Mouse (Mus musculus): ENCODE data around the gene Ptpn4. TPM values are rescaled to one million over a fixed set of nuclear protein-coding genes. Genes with fewer than 3 reads are reported as not detected.

The Ptpn4 gene
- polyA plus RNA-seq, 1 experiment from 2014 or later = 4.1 TPM

GRCm38 (mm10) chr1:119836479-119837015 lies 866 bp downstream of the Ptpn4 start:
- under 1% methylated on average over 31 of the region's 31 CpGs for WGBS
- H3K36me3 ChIP-seq (ENCODE audit: control insufficient read depth, insufficient read depth, low read length) = no peaks in the 10 kb centered on the region
- H3K4me1 ChIP-seq (ENCODE audit: control insufficient read depth, insufficient read depth, low read length) = peaks cover 5% of the 10 kb centered on the region; the same call in 1 of the 2 replicates
- peak; percentile 68 for DNase-seq (ENCODE audit: low spot score)
- H3K27me3 ChIP-seq (ENCODE audit: control insufficient read depth, insufficient read depth, low read length) = no peaks in the 10 kb centered on the region
- H3K9me3 ChIP-seq (ENCODE audit: control insufficient read depth, low read length) = no peaks in the 10 kb centered on the region
- peak overlapping the region; percentile 59 for H3K4me2 ChIP-seq (ENCODE audit: low read depth, severe bottlenecking)
- H3K4me3 ChIP-seq (ENCODE audit: low read depth, low read length) = peak overlapping the region; percentile 80
- peak overlapping the region; percentile 90 for H3K9ac ChIP-seq (ENCODE audit: low read length)
- H3K27ac ChIP-seq (replicated peaks; ENCODE audit: low read depth, low read length) = peak overlapping the region; percentile 84
- 0 out of 2 replicates have a peak, but pooled peaks have one; percentile 2 for ATAC-seq (ENCODE audit: insufficient number of reproducible peaks, low FRiP score, low TSS enrichment, low read depth)

GRCm38 (mm10) chr1:119835726-119836478 lies 1.5 kb downstream of the Ptpn4 start:
- no peak for ATAC-seq (ENCODE audit: insufficient number of reproducible peaks, low FRiP score, low TSS enrichment, low read depth)
- no peaks in the 10 kb centered on the region for H3K9me3 ChIP-seq (ENCODE audit: control insufficient read depth, low read length)
- H3K4me1 ChIP-seq (ENCODE audit: control insufficient read depth, insufficient read depth, low read length) = peaks cover 5% of the 10 kb centered on the region; the same call in 1 of the 2 replicates
- H3K27ac ChIP-seq (replicated peaks; ENCODE audit: low read depth, low read length) = no peak overlapping the region
- no peaks in the 10 kb centered on the region for H3K36me3 ChIP-seq (ENCODE audit: control insufficient read depth, insufficient read depth, low read length)
- no peaks in the 10 kb centered on the region for H3K27me3 ChIP-seq (ENCODE audit: control insufficient read depth, insufficient read depth, low read length)
- DNase-seq (ENCODE audit: low spot score) = no peak
- H3K4me2 ChIP-seq (ENCODE audit: low read depth, severe bottlenecking) = peak overlapping the region; percentile 59
- WGBS = 25% methylated on average over 9 of the region's 9 CpGs
- H3K9ac ChIP-seq (ENCODE audit: low read length) = peak overlapping the region; percentile 90
- peak overlapping the region; percentile 80 for H3K4me3 ChIP-seq (ENCODE audit: low read depth, low read length)

- Histone ChIP-seq H3K9me3 (ENCODE audit: control insufficient read depth, low read length) (no peaks in the 10 kb centered on the region), H3K4me3 (ENCODE audit: low read depth, low read length) (no peak overlapping the region), H3K9ac (ENCODE audit: low read length) (no peak overlapping the region), H3K4me2 (ENCODE audit: low read depth, severe bottlenecking) (no peak overlapping the region), H3K27me3 (ENCODE audit: control insufficient read depth, insufficient read depth, low read length) (no peaks in the 10 kb centered on the region), H3K36me3 (ENCODE audit: control insufficient read depth, insufficient read depth, low read length) (no peaks in the 10 kb centered on the region), H3K27ac (replicated peaks; ENCODE audit: low read depth, low read length) (no peak overlapping the region), H3K4me1 (ENCODE audit: control insufficient read depth, insufficient read depth, low read length) (no peaks in the 10 kb centered on the region)
- 90% methylated on average over 1 of the region's 1 CpGs for WGBS
- DNase-seq (ENCODE audit: low spot score) (no peak), ATAC-seq (ENCODE audit: insufficient number of reproducible peaks, low FRiP score, low TSS enrichment, low read depth) (no peak)
These were observed 9.3 kb downstream of the Ptpn4 start for GRCm38 (mm10) chr1:119828160-119828559.

- no peak overlapping the region for H3K9ac ChIP-seq (ENCODE audit: low read length)
- no peak overlapping the region for H3K27ac ChIP-seq (replicated peaks; ENCODE audit: low read depth, low read length)
- H3K4me2 ChIP-seq (ENCODE audit: low read depth, severe bottlenecking) = no peak overlapping the region
- no peaks in the 10 kb centered on the region for H3K4me1 ChIP-seq (ENCODE audit: control insufficient read depth, insufficient read depth, low read length)
- H3K36me3 ChIP-seq (ENCODE audit: control insufficient read depth, insufficient read depth, low read length) = no peaks in the 10 kb centered on the region
- no peak overlapping the region for H3K4me3 ChIP-seq (ENCODE audit: low read depth, low read length)
- H3K27me3 ChIP-seq (ENCODE audit: control insufficient read depth, insufficient read depth, low read length) = no peaks in the 10 kb centered on the region
- no peak for ATAC-seq (ENCODE audit: insufficient number of reproducible peaks, low FRiP score, low TSS enrichment, low read depth)
- H3K9me3 ChIP-seq (ENCODE audit: control insufficient read depth, low read length) = no peaks in the 10 kb centered on the region
- no peak for DNase-seq (ENCODE audit: low spot score)
- WGBS = 80% methylated on average over 1 of the region's 1 CpGs
These were observed 18.7 kb downstream of the Ptpn4 start for GRCm38 (mm10) chr1:119818704-119819103.

GRCm38 (mm10) chr1:119807707-119808106 lies 29.7 kb downstream of the Ptpn4 start:
- H3K27ac ChIP-seq (replicated peaks; ENCODE audit: low read depth, low read length) = no peak overlapping the region
- H3K36me3 ChIP-seq (ENCODE audit: control insufficient read depth, insufficient read depth, low read length) = no peaks in the 10 kb centered on the region
- H3K4me3 ChIP-seq (ENCODE audit: low read depth, low read length) = no peak overlapping the region
- no peak overlapping the region for H3K4me2 ChIP-seq (ENCODE audit: low read depth, severe bottlenecking)
- H3K4me1 ChIP-seq (ENCODE audit: control insufficient read depth, insufficient read depth, low read length) = no peaks in the 10 kb centered on the region
- no peak overlapping the region for H3K9ac ChIP-seq (ENCODE audit: low read length)
- DNase-seq (ENCODE audit: low spot score) = no peak
- no peaks in the 10 kb centered on the region for H3K9me3 ChIP-seq (ENCODE audit: control insufficient read depth, low read length)
- no peak for ATAC-seq (ENCODE audit: insufficient number of reproducible peaks, low FRiP score, low TSS enrichment, low read depth)
- H3K27me3 ChIP-seq (ENCODE audit: control insufficient read depth, insufficient read depth, low read length) = no peaks in the 10 kb centered on the region
- WGBS = 91% methylated on average over 1 of the region's 1 CpGs

- DNase-seq (ENCODE audit: low spot score) (no peak), ATAC-seq (ENCODE audit: insufficient number of reproducible peaks, low FRiP score, low TSS enrichment, low read depth) (no peak)
- WGBS = 96% methylated on average over 2 of the region's 2 CpGs
- Histone ChIP-seq H3K4me3 (ENCODE audit: low read depth, low read length) (no peak overlapping the region), H3K36me3 (ENCODE audit: control insufficient read depth, insufficient read depth, low read length) (no peaks in the 10 kb centered on the region), H3K27me3 (ENCODE audit: control insufficient read depth, insufficient read depth, low read length) (no peaks in the 10 kb centered on the region), H3K9me3 (ENCODE audit: control insufficient read depth, low read length) (no peaks in the 10 kb centered on the region), H3K27ac (replicated peaks; ENCODE audit: low read depth, low read length) (no peak overlapping the region), H3K4me2 (ENCODE audit: low read depth, severe bottlenecking) (no peak overlapping the region), H3K9ac (ENCODE audit: low read length) (no peak overlapping the region), H3K4me1 (ENCODE audit: control insufficient read depth, insufficient read depth, low read length) (no peaks in the 10 kb centered on the region)
These were observed 31.4 kb downstream of the Ptpn4 start for GRCm38 (mm10) chr1:119805984-119806383.

- WGBS = 56% methylated on average over 1 of the region's 1 CpGs
- Histone ChIP-seq H3K9me3 (ENCODE audit: control insufficient read depth, low read length) (no peaks in the 10 kb centered on the region), H3K4me3 (ENCODE audit: low read depth, low read length) (no peak overlapping the region), H3K36me3 (ENCODE audit: control insufficient read depth, insufficient read depth, low read length) (no peaks in the 10 kb centered on the region), H3K27ac (replicated peaks; ENCODE audit: low read depth, low read length) (no peak overlapping the region), H3K4me2 (ENCODE audit: low read depth, severe bottlenecking) (no peak overlapping the region), H3K9ac (ENCODE audit: low read length) (no peak overlapping the region), H3K27me3 (ENCODE audit: control insufficient read depth, insufficient read depth, low read length) (no peaks in the 10 kb centered on the region), H3K4me1 (ENCODE audit: control insufficient read depth, insufficient read depth, low read length) (no peaks in the 10 kb centered on the region)
- no peak for DNase-seq (ENCODE audit: low spot score)
- ATAC-seq (ENCODE audit: insufficient number of reproducible peaks, low FRiP score, low TSS enrichment, low read depth) = no peak
These were observed 32.8 kb downstream of the Ptpn4 start for GRCm38 (mm10) chr1:119804586-119804985.

GRCm38 (mm10) chr1:119795174-119795573 lies 42.2 kb downstream of the Ptpn4 start:
- Histone ChIP-seq H3K9me3 (ENCODE audit: control insufficient read depth, low read length) (no peaks in the 10 kb centered on the region), H3K4me2 (ENCODE audit: low read depth, severe bottlenecking) (no peak overlapping the region), H3K36me3 (ENCODE audit: control insufficient read depth, insufficient read depth, low read length) (no peaks in the 10 kb centered on the region), H3K9ac (ENCODE audit: low read length) (no peak overlapping the region), H3K27ac (replicated peaks; ENCODE audit: low read depth, low read length) (no peak overlapping the region), H3K27me3 (ENCODE audit: control insufficient read depth, insufficient read depth, low read length) (no peaks in the 10 kb centered on the region), H3K4me3 (ENCODE audit: low read depth, low read length) (no peak overlapping the region), H3K4me1 (ENCODE audit: control insufficient read depth, insufficient read depth, low read length) (no peaks in the 10 kb centered on the region)
- DNase-seq (ENCODE audit: low spot score) (no peak), ATAC-seq (ENCODE audit: insufficient number of reproducible peaks, low FRiP score, low TSS enrichment, low read depth) (no peak)

Measured in limb, embryonic 11.5 days (tissue).